10 mouse cellular contexts compared by ENCODE assay signal in the genomic region with DNA sequence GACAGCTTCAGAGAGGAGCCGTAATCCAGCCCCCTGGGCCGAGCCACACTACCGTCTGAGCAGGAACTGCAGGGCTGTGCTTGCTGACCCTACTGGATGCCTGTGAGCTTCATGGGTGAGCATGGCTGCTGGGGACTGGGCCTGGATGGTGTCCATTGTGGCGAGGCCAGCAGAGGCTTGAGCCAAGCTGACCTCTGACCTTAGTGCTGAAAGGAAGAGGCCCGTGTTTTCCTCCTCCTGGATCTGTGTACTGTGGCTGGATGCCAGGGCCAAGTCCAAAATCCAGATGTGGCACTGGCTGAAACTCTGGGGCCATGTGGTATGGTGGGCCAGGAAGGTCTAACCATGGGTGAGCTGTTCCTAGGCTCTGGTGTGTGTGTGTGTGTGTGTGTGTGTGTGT. TPM values are rescaled to one million over a fixed set of nuclear protein-coding genes. Genes with fewer than 3 reads are reported as not detected.
DNase-seq lines count a peak whose midpoint lies in the region; ATAC-seq lines count a peak whose summit lies in the region.
"Had no signal": no experiment of that assay in that cellular context is flagged by ENCODE, and none has a peak within 500 bp of the region (broad histone marks: within the 10 kb centered on the region; RNA-seq: fewer than 3 reads in every experiment).

No protein-coding gene starts in this region.

- 0 out of 2 replicates have a peak, but pooled peaks cover 3% of the 10 kb centered on the region for H3K4me1 ChIP-seq in heart, embryonic 10.5 days
- H3K4me1 ChIP-seq in liver, embryonic 15.5 days (replicated peaks), result peaks cover 18% of the 10 kb centered on the region
- H3K4me1 ChIP-seq in forebrain, embryonic 16.5 days (replicated peaks; ENCODE audit: control insufficient read depth, insufficient read depth, low read length), result no peaks in the 10 kb centered on the region
- H3K4me1 ChIP-seq: midbrain, embryonic 12.5 days had no signal

- 32% methylated on average over 5 of the region's 5 CpGs for WGBS in heart, embryonic 10.5 days
- 40% methylated on average over 5 of the region's 5 CpGs for WGBS in liver, embryonic 15.5 days (ENCODE audit: insufficient replicate concordance)
- WGBS in forebrain, embryonic 16.5 days, result 23% methylated on average over 5 of the region's 5 CpGs

- no peak overlapping the region for H3K4me2 ChIP-seq in liver, embryonic 15.5 days
- no peak overlapping the region for H3K4me2 ChIP-seq in forebrain, embryonic 16.5 days (ENCODE audit: low read length)
- H3K4me2 ChIP-seq: midbrain, embryonic 12.5 days had no signal

- 0 out of 2 replicates have a peak, but pooled peaks cover 7% of the 10 kb centered on the region for H3K27me3 ChIP-seq in heart, embryonic 10.5 days (ENCODE audit: insufficient read depth, poor library complexity, severe bottlenecking)
- H3K27me3 ChIP-seq in liver, embryonic 15.5 days, result peaks cover 10% of the 10 kb centered on the region
- H3K27me3 ChIP-seq in forebrain, embryonic 16.5 days (replicated peaks; ENCODE audit: control insufficient read depth, insufficient read depth, low read length), result no peaks in the 10 kb centered on the region

- no peaks in the 10 kb centered on the region for H3K9me3 ChIP-seq in heart, embryonic 10.5 days
- no peaks in the 10 kb centered on the region for H3K9me3 ChIP-seq in liver, embryonic 15.5 days (replicated peaks)
- H3K9me3 ChIP-seq in forebrain, embryonic 16.5 days (ENCODE audit: control insufficient read depth, low read length), result no peaks in the 10 kb centered on the region
- H3K9me3 ChIP-seq: midbrain, embryonic 12.5 days had no signal

- peak; percentile 54 to 66 for DNase-seq in heart, adult 9 months (ENCODE audit: low spot score in 2 of 2)
- no peak for DNase-seq in heart, embryonic 10.5 days (ENCODE audit: low spot score)
- peak; percentile 73 for DNase-seq in fibroblast of lung, adult 2 months (ENCODE audit: low read depth)
- peak; percentile 78 to 81 for DNase-seq in kidney, adult 8-10 months
- DNase-seq in retina, postnatal 1 day, result no peak
- no peak for DNase-seq in layer of hippocampus, postnatal 10 days (ENCODE audit: low spot score in 2 of 2)

- ATAC-seq in liver, embryonic 15.5 days (ENCODE audit: insufficient read depth), result peak; percentile 76
- no peak for ATAC-seq in forebrain, embryonic 16.5 days

- H3K27ac ChIP-seq in heart, embryonic 10.5 days, result no peak overlapping the region; the same call in 1 of the 2 replicates
- H3K27ac ChIP-seq in liver, embryonic 15.5 days (replicated peaks), result peak overlapping the region; percentile 61
- H3K27ac ChIP-seq in forebrain, embryonic 16.5 days (ENCODE audit: low read length), result no peak overlapping the region
- H3K27ac ChIP-seq: midbrain, embryonic 12.5 days had no signal

- H3K9ac ChIP-seq in liver, embryonic 15.5 days, result no peak overlapping the region
- H3K9ac ChIP-seq in forebrain, embryonic 16.5 days (replicated peaks; ENCODE audit: low read depth, low read length), result no peak overlapping the region
- H3K9ac ChIP-seq: midbrain, embryonic 12.5 days had no signal

- H3K4me3 ChIP-seq in heart, embryonic 10.5 days, result no peak overlapping the region
- no peak overlapping the region for H3K4me3 ChIP-seq in liver, embryonic 15.5 days (replicated peaks)
- H3K4me3 ChIP-seq in forebrain, embryonic 16.5 days (replicated peaks; ENCODE audit: low read length), result no peak overlapping the region
- H3K4me3 ChIP-seq: midbrain, embryonic 12.5 days had no signal

- no peaks in the 10 kb centered on the region for H3K36me3 ChIP-seq in heart, embryonic 10.5 days
- H3K36me3 ChIP-seq in liver, embryonic 15.5 days (replicated peaks), result no peaks in the 10 kb centered on the region
- no peaks in the 10 kb centered on the region for H3K36me3 ChIP-seq in forebrain, embryonic 16.5 days (ENCODE audit: control insufficient read depth, insufficient read depth)
- H3K36me3 ChIP-seq: midbrain, embryonic 12.5 days had no signal

RNA-seq across cellular contexts. Expression of a gene that starts 9.3 kb away (rescaled TPM):
- 0.43 and 1.2 TPM in 2 replicates for polyA plus RNA-seq in heart, embryonic 10.5 days (2016; fragmentation: Nextera tagmentation; extraction: Ambion mirVana)
- polyA plus RNA-seq in liver, embryonic 15.5 days (2015; fragmentation: Nextera tagmentation; extraction: Ambion mirVana), result 1.3 and 2.1 TPM in 2 replicates
- under 1 TPM in 1 of 2 experiments, not detected in 1; 0.31 TPM for total RNA-seq in layer of hippocampus, postnatal 10 days (2021)
- polyA plus RNA-seq in forebrain, embryonic 16.5 days (2015; fragmentation: Nextera tagmentation; extraction: Ambion mirVana), result 0.51 and 0.75 TPM in 2 replicates

RNA-seq across cellular contexts. Expression of a gene that starts 11.0 kb away (rescaled TPM):
- polyA plus RNA-seq in heart, embryonic 10.5 days (2016; fragmentation: Nextera tagmentation; extraction: Ambion mirVana), result 14.5 and 19.8 TPM in 2 replicates
- polyA plus RNA-seq in liver, embryonic 15.5 days (2015; fragmentation: Nextera tagmentation; extraction: Ambion mirVana), result 9.7 and 10.6 TPM in 2 replicates
- 10 to 100 TPM; 50.8 to 51.0 TPM for total RNA-seq in layer of hippocampus, postnatal 10 days (2021)
- 11.8 and 13.6 TPM in 2 replicates for polyA plus RNA-seq in forebrain, embryonic 16.5 days (2015; fragmentation: Nextera tagmentation; extraction: Ambion mirVana)

RNA-seq across cellular contexts. Expression of a gene that starts 34.4 kb away (rescaled TPM):
- 1.9 and 4.2 TPM in 2 replicates for polyA plus RNA-seq in heart, embryonic 10.5 days (2016; fragmentation: Nextera tagmentation; extraction: Ambion mirVana)
- polyA plus RNA-seq in liver, embryonic 15.5 days (2015; fragmentation: Nextera tagmentation; extraction: Ambion mirVana), result 0.10 and 0.26 TPM in 2 replicates
- total RNA-seq in layer of hippocampus, postnatal 10 days (2021), result 10 to 100 TPM; 13.2 to 23.5 TPM
- 3.9 and 5.8 TPM in 2 replicates for polyA plus RNA-seq in forebrain, embryonic 16.5 days (2015; fragmentation: Nextera tagmentation; extraction: Ambion mirVana)
- polyA plus RNA-seq: thymus, postnatal 0 days had no signal

RNA-seq across cellular contexts. Expression of a gene that starts 48.5 kb away (rescaled TPM):
- 1.4 TPM in 2 replicates for polyA plus RNA-seq in heart, embryonic 10.5 days (2016; fragmentation: Nextera tagmentation; extraction: Ambion mirVana)
- 0.13 and 0.25 TPM in 2 replicates for polyA plus RNA-seq in liver, embryonic 15.5 days (2015; fragmentation: Nextera tagmentation; extraction: Ambion mirVana)
- 10 to 100 TPM; 94.6 to 99.0 TPM for total RNA-seq in layer of hippocampus, postnatal 10 days (2021)
- polyA plus RNA-seq in forebrain, embryonic 16.5 days (2015; fragmentation: Nextera tagmentation; extraction: Ambion mirVana), result 32.7 and 35.8 TPM in 2 replicates

Comparison
In these comparisons a context has a peak if more than half of its experiments do, and no peak if none do; other contexts are left out.
1. DNase-seq: peak in heart, adult 9 months (2 of 2), fibroblast of lung, adult 2 months (single experiment) and kidney, adult 8-10 months (2 of 2); none in heart, embryonic 10.5 days (single experiment), retina, postnatal 1 day (single experiment) and layer of hippocampus, postnatal 10 days (0 of 2).